Mouse (Mus musculus): ENCODE results near the gene St7l.

DNA sequence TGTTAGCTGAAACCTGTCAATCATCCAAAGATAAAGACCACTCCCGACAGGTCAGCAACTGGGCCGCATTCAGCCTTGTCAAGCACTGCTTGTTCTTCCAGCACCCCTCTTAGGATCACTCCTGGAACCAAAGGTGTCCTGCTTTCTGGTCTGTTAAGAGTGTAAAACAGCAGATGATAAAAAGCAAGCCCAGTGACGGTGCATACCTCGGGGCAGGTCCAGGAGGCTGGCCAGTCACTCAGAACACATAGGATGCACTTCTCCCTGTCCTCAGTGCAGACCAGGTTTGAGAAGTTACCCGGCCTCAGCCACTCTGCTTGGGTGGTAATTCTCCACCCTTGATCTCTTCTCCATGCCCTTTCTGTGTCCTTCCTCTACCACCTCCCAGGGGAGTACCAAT is 78.9 kb downstream of the St7l start:
- no peak for TF ChIP-seq POLR2A (IDR thresholded peaks at IDR 0.05; ENCODE audit: insufficient read length, low read depth)
- TF ChIP-seq TCF12 (IDR thresholded peaks at IDR 0.05; ENCODE audit: insufficient read depth, poor library complexity, severe bottlenecking), result no peak
- TF ChIP-seq POLR2AphosphoS2 (IDR thresholded peaks at IDR 0.05; ENCODE audit: insufficient read length, low read depth), result no peak
- TF ChIP-seq USF1 (IDR thresholded peaks at IDR 0.05; ENCODE audit: low read depth), result no peak
- TF ChIP-seq TCF3 (IDR thresholded peaks at IDR 0.05; ENCODE audit: insufficient read length, low read depth), result no peak
- TF ChIP-seq MAX (IDR thresholded peaks at IDR 0.05; ENCODE audit: low read depth), result no peak
- TF ChIP-seq E2F4 (IDR thresholded peaks at IDR 0.05; ENCODE audit: insufficient read depth), result no peak
- no peak for TF ChIP-seq MYOD1 (IDR thresholded peaks at IDR 0.05; ENCODE audit: control insufficient read depth in 1 of 3, insufficient read length in 2 of 3, low read depth in 2 of 3)
- TF ChIP-seq SRF (IDR thresholded peaks at IDR 0.05; ENCODE audit: control insufficient read depth, insufficient read length, low read depth), result no peak
- no peak for TF ChIP-seq CEBPB (IDR thresholded peaks at IDR 0.05; ENCODE audit: insufficient read depth, poor library complexity, severe bottlenecking)
- TF ChIP-seq MYOG (IDR thresholded peaks at IDR 0.05; ENCODE audit: control insufficient read depth in 1 of 3, insufficient read depth in 1 of 3, insufficient read length in 2 of 3, low read depth in 2 of 3), result no peak

All from myocyte (in vitro differentiated cells).